7 mouse cellular contexts compared by ENCODE assay signal in the genomic region with DNA sequence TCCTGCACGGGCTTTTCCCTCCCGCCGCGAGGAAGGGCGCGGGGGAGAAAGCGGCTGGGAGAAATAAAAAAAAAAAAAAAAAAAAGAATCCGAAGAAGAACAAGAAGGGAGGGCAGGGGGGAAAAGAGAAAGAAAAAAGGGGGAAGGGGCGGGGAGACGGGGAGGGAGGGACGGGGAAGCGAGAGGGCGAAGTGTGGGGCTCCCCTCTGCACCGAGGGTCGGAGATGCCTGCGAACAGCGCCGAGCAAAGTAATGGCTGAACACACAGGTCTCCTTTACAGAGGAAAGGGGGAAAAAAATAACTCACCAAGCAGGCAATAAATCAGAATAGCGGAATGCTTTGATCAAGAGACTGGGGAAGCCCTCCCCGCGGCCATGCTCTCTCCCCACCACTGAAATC. TPM values are rescaled to one million over a fixed set of nuclear protein-coding genes. Genes with fewer than 3 reads are reported as not detected.
DNase-seq lines count a peak whose midpoint lies in the region; ATAC-seq and TF ChIP-seq lines count a peak whose summit lies in the region.

No protein-coding gene starts in this region.

- TF ChIP-seq CTCF in lung, embryonic 14.5 days (IDR thresholded peaks at IDR 0.05; ENCODE audit: low read depth), result no peak

- peak; percentile 19; the same call in 1 of the 2 replicates for ATAC-seq in lung, embryonic 14.5 days (ENCODE audit: insufficient read depth)
- no peak for ATAC-seq in forebrain, embryonic 16.5 days
- no peak for ATAC-seq in limb, embryonic 14.5 days (ENCODE audit: low FRiP score, low read depth)
- ATAC-seq in neural tube, embryonic 15.5 days (ENCODE audit: low FRiP score), result no peak

- H3K27ac ChIP-seq in lung, embryonic 14.5 days (ENCODE audit: low read depth), result peak overlapping the region; percentile 78
- H3K27ac ChIP-seq in forebrain, embryonic 16.5 days (ENCODE audit: low read length), result peak overlapping the region; percentile 93
- peak overlapping the region; percentile 85 for H3K27ac ChIP-seq in limb, embryonic 14.5 days (replicated peaks; ENCODE audit: low read depth, low read length)
- H3K27ac ChIP-seq in neural tube, embryonic 15.5 days (replicated peaks), result peak overlapping the region; percentile 90

- DNase-seq in lung, embryonic 14.5 days, result peak; percentile 77
- no peak for DNase-seq in lung, postnatal 36 days
- DNase-seq in embryo, embryonic 11 days, result peak; percentile 74
- peak; percentile 59 for DNase-seq in limb, embryonic 14.5 days (ENCODE audit: low spot score)
- no peak for DNase-seq in thymus, adult 18-20 months

- H3K4me3 ChIP-seq in lung, embryonic 14.5 days (ENCODE audit: low read depth, low read length), result peak overlapping the region; percentile 77
- H3K4me3 ChIP-seq in forebrain, embryonic 16.5 days (replicated peaks; ENCODE audit: low read length), result peak overlapping the region; percentile 95
- H3K4me3 ChIP-seq in limb, embryonic 14.5 days (replicated peaks; ENCODE audit: low read length), result peak overlapping the region; percentile 78
- H3K4me3 ChIP-seq in neural tube, embryonic 15.5 days (replicated peaks), result peak overlapping the region; percentile 65

- H3K27me3 ChIP-seq in lung, embryonic 14.5 days (ENCODE audit: insufficient read depth, low read length), result no peaks in the 10 kb centered on the region
- H3K27me3 ChIP-seq in forebrain, embryonic 16.5 days (replicated peaks; ENCODE audit: control insufficient read depth, insufficient read depth, low read length), result no peaks in the 10 kb centered on the region
- H3K27me3 ChIP-seq in limb, embryonic 14.5 days (ENCODE audit: control insufficient read depth, insufficient read depth, low read length), result no peaks in the 10 kb centered on the region
- H3K27me3 ChIP-seq in neural tube, embryonic 15.5 days (replicated peaks), result no peaks in the 10 kb centered on the region

- no peak for TF ChIP-seq POLR2A in limb, embryonic 14.5 days (IDR thresholded peaks at IDR 0.05; ENCODE audit: borderline replicate concordance, extremely low read depth, insufficient read depth, insufficient read length)

- H3K4me1 ChIP-seq in lung, embryonic 14.5 days (ENCODE audit: insufficient read depth), result peaks cover 8% of the 10 kb centered on the region; the same call in 1 of the 2 replicates
- peaks cover 33% of the 10 kb centered on the region for H3K4me1 ChIP-seq in forebrain, embryonic 16.5 days (replicated peaks; ENCODE audit: control insufficient read depth, insufficient read depth, low read length)
- H3K4me1 ChIP-seq in limb, embryonic 14.5 days (ENCODE audit: control insufficient read depth, insufficient read depth, low read length), result peaks cover 17% of the 10 kb centered on the region
- peaks cover 37% of the 10 kb centered on the region for H3K4me1 ChIP-seq in neural tube, embryonic 15.5 days

- H3K36me3 ChIP-seq in lung, embryonic 14.5 days (ENCODE audit: insufficient read depth), result no peaks in the 10 kb centered on the region
- H3K36me3 ChIP-seq in forebrain, embryonic 16.5 days (ENCODE audit: control insufficient read depth, insufficient read depth), result no peaks in the 10 kb centered on the region
- no peaks in the 10 kb centered on the region for H3K36me3 ChIP-seq in limb, embryonic 14.5 days (ENCODE audit: control insufficient read depth, insufficient read depth, low read length)
- no peaks in the 10 kb centered on the region for H3K36me3 ChIP-seq in neural tube, embryonic 15.5 days

- under 1% methylated on average over 18 of the region's 21 CpGs for WGBS in lung, embryonic 14.5 days
- 0% methylated on average over 13 of the region's 21 CpGs for WGBS in forebrain, embryonic 16.5 days
- WGBS in limb, embryonic 14.5 days, result 1% methylated on average over 10 of the region's 21 CpGs
- 0% methylated on average over 16 of the region's 21 CpGs for WGBS in neural tube, embryonic 15.5 days

- peak overlapping the region; percentile 83 for H3K4me2 ChIP-seq in lung, embryonic 14.5 days
- peak overlapping the region; percentile 73 for H3K4me2 ChIP-seq in forebrain, embryonic 16.5 days (ENCODE audit: low read length)
- peak overlapping the region; percentile 57 for H3K4me2 ChIP-seq in limb, embryonic 14.5 days (replicated peaks; ENCODE audit: low read depth, low read length, severe bottlenecking)
- peak overlapping the region; percentile 91 for H3K4me2 ChIP-seq in neural tube, embryonic 15.5 days

- H3K9me3 ChIP-seq in lung, embryonic 14.5 days (ENCODE audit: low read depth, low read length), result no peaks in the 10 kb centered on the region
- H3K9me3 ChIP-seq in forebrain, embryonic 16.5 days (ENCODE audit: control insufficient read depth, low read length), result no peaks in the 10 kb centered on the region
- H3K9me3 ChIP-seq in limb, embryonic 14.5 days (ENCODE audit: control insufficient read depth, low read length), result no peaks in the 10 kb centered on the region
- no peaks in the 10 kb centered on the region for H3K9me3 ChIP-seq in neural tube, embryonic 15.5 days (replicated peaks)

- H3K9ac ChIP-seq in lung, embryonic 14.5 days, result peak overlapping the region; percentile 75
- H3K9ac ChIP-seq in forebrain, embryonic 16.5 days (replicated peaks; ENCODE audit: low read depth, low read length), result peak overlapping the region; percentile 98
- H3K9ac ChIP-seq in limb, embryonic 14.5 days (ENCODE audit: low read depth, low read length, severe bottlenecking), result peak overlapping the region; percentile 82
- H3K9ac ChIP-seq in neural tube, embryonic 15.5 days (replicated peaks), result peak overlapping the region; percentile 81

RNA-seq across cellular contexts. Expression of a gene that starts 1.2 kb away (rescaled TPM):
- polyA plus RNA-seq in lung, embryonic 14.5 days (2014; fragmentation: Nextera tagmentation; extraction: Ambion mirVana), result 25.8 and 27.3 TPM in 2 replicates
- 79.1 and 97.2 TPM in 2 replicates for polyA plus RNA-seq in forebrain, embryonic 16.5 days (2015; fragmentation: Nextera tagmentation; extraction: Ambion mirVana)
- polyA plus RNA-seq in limb, embryonic 14.5 days (2012; rRNA removed), result 50.8 and 64.8 TPM in 2 replicates
- 38.3 and 48.6 TPM in 2 replicates for polyA plus RNA-seq in limb, embryonic 14.5 days (2014; fragmentation: Nextera tagmentation; extraction: Ambion mirVana)
- polyA plus RNA-seq in neural tube, embryonic 15.5 days (2015; fragmentation: Nextera tagmentation; extraction: Ambion mirVana), result 46.3 and 52.5 TPM in 2 replicates

Comparison
In these comparisons a context has a peak if more than half of its experiments do, and no peak if none do; other contexts are left out.
1. DNase-seq: peak in lung, embryonic 14.5 days (single experiment), embryo, embryonic 11 days (single experiment) and limb, embryonic 14.5 days (single experiment); none in lung, postnatal 36 days (single experiment) and thymus, adult 18-20 months (0 of 2).
2. Peak in every context shown above with its lines, with median percentiles within 50 percentile points of each other: H3K27ac ChIP-seq, H3K4me2 ChIP-seq, H3K4me3 ChIP-seq and H3K9ac ChIP-seq.